Mouse (Mus musculus): ENCODE measurements around the gene Fgd2. TPM values are rescaled to one million over a fixed set of nuclear protein-coding genes. Genes with fewer than 3 reads are reported as not detected.

Fgd2 gene
- polyA plus RNA-seq, 1 experiment from 2014 or later = 12.0 TPM

GRCm38 (mm10) chr17:29339170-29339768 lies 21.4 kb upstream of the Fgd2 start:
- Histone ChIP-seq H3K27me3 (no peaks in the 10 kb centered on the region), H3K9me3 (replicated peaks) (no peaks in the 10 kb centered on the region), H3K4me2 (no peak overlapping the region), H3K36me3 (peaks cover 78% of the 10 kb centered on the region), H3K4me1 (peaks cover 46% of the 10 kb centered on the region), H3K9ac (no peak overlapping the region), H3K4me3 (replicated peaks) (no peak overlapping the region), H3K27ac (peak overlapping the region; percentile 71)
- no peak for ATAC-seq (replicated peaks; ENCODE audit: low FRiP score)
- WGBS = 68% methylated on average over 11 of the region's 11 CpGs

- Histone ChIP-seq H3K4me2 (no peak overlapping the region), H3K4me1 (peaks cover 55% of the 10 kb centered on the region), H3K4me3 (replicated peaks) (no peak overlapping the region), H3K36me3 (peaks cover 72% of the 10 kb centered on the region), H3K9ac (no peak overlapping the region), H3K27ac (peak overlapping the region; percentile 92), H3K27me3 (no peaks in the 10 kb centered on the region), H3K9me3 (replicated peaks) (no peaks in the 10 kb centered on the region)
- 69% methylated on average over 18 of the region's 18 CpGs for WGBS
- no peak for ATAC-seq (replicated peaks; ENCODE audit: low FRiP score)
These were observed 20.1 kb upstream of the Fgd2 start for GRCm38 (mm10) chr17:29340406-29341261.

- no peaks in the 10 kb centered on the region for H3K27me3 ChIP-seq
- no peaks in the 10 kb centered on the region for H3K9me3 ChIP-seq (replicated peaks)
- peak; percentile 70 for ATAC-seq (replicated peaks; ENCODE audit: low FRiP score)
- WGBS = 17% methylated on average over 9 of the region's 9 CpGs
- H3K4me1 ChIP-seq = peaks cover 64% of the 10 kb centered on the region
- H3K9ac ChIP-seq = no peak overlapping the region
- H3K36me3 ChIP-seq = peaks cover 62% of the 10 kb centered on the region
- H3K4me2 ChIP-seq = peak overlapping the region; percentile 43
- H3K4me3 ChIP-seq (replicated peaks) = peak overlapping the region; percentile 5; the same call in 1 of the 2 replicates
- peak overlapping the region; percentile 92 for H3K27ac ChIP-seq
These were observed 19.1 kb upstream of the Fgd2 start for GRCm38 (mm10) chr17:29341591-29342003.

- H3K9ac ChIP-seq = no peak overlapping the region
- 37% methylated on average over 13 of the region's 13 CpGs for WGBS
- peaks cover 55% of the 10 kb centered on the region for H3K36me3 ChIP-seq
- peak overlapping the region; percentile 92 for H3K27ac ChIP-seq
- peak; percentile 83 for ATAC-seq (replicated peaks; ENCODE audit: low FRiP score)
- H3K4me2 ChIP-seq = peak overlapping the region; percentile 43
- peak overlapping the region; percentile 5; the same call in 1 of the 2 replicates for H3K4me3 ChIP-seq (replicated peaks)
- H3K4me1 ChIP-seq = peaks cover 67% of the 10 kb centered on the region
- no peaks in the 10 kb centered on the region for H3K9me3 ChIP-seq (replicated peaks)
- no peaks in the 10 kb centered on the region for H3K27me3 ChIP-seq
These were observed 18.5 kb upstream of the Fgd2 start for GRCm38 (mm10) chr17:29342010-29342910.

- Histone ChIP-seq H3K9me3 (replicated peaks) (no peaks in the 10 kb centered on the region), H3K4me2 (no peak overlapping the region), H3K27me3 (no peaks in the 10 kb centered on the region), H3K4me1 (peaks cover 71% of the 10 kb centered on the region), H3K36me3 (peaks cover 46% of the 10 kb centered on the region), H3K27ac (0 out of 2 replicates have a peak overlapping the region, but pooled peaks have one; percentile 92), H3K9ac (no peak overlapping the region), H3K4me3 (replicated peaks) (no peak overlapping the region)
- WGBS = 84% methylated on average over 5 of the region's 5 CpGs
- ATAC-seq (replicated peaks; ENCODE audit: low FRiP score) = no peak
These were observed 17.5 kb upstream of the Fgd2 start for GRCm38 (mm10) chr17:29343241-29343640.

GRCm38 (mm10) chr17:29345272-29345671 lies 15.4 kb upstream of the Fgd2 start:
- no peak overlapping the region for H3K9ac ChIP-seq
- peaks cover 70% of the 10 kb centered on the region for H3K4me1 ChIP-seq
- no peak overlapping the region for H3K4me3 ChIP-seq (replicated peaks)
- H3K4me2 ChIP-seq = no peak overlapping the region; the same call in 1 of the 2 replicates
- no peaks in the 10 kb centered on the region for H3K9me3 ChIP-seq (replicated peaks)
- no peaks in the 10 kb centered on the region for H3K27me3 ChIP-seq
- no peak for ATAC-seq (replicated peaks; ENCODE audit: low FRiP score)
- 93% methylated on average over 12 of the region's 12 CpGs for WGBS
- no peak overlapping the region for H3K27ac ChIP-seq
- peaks cover 25% of the 10 kb centered on the region for H3K36me3 ChIP-seq

GRCm38 (mm10) chr17:29346496-29347125 lies 14.1 kb upstream of the Fgd2 start:
- peak overlapping the region; percentile 92 for H3K9ac ChIP-seq
- H3K4me2 ChIP-seq = peak overlapping the region; percentile 83
- WGBS = 4% methylated on average over 11 of the region's 11 CpGs
- peaks cover 21% of the 10 kb centered on the region for H3K36me3 ChIP-seq
- peaks cover 56% of the 10 kb centered on the region for H3K4me1 ChIP-seq
- no peak for ATAC-seq (replicated peaks; ENCODE audit: low FRiP score)
- H3K27ac ChIP-seq = peak overlapping the region; percentile 98
- peak overlapping the region; percentile 93 for H3K4me3 ChIP-seq (replicated peaks)
- no peaks in the 10 kb centered on the region for H3K27me3 ChIP-seq
- no peaks in the 10 kb centered on the region for H3K9me3 ChIP-seq (replicated peaks)

- WGBS = under 1% methylated on average over 45 of the region's 45 CpGs
- no peaks in the 10 kb centered on the region for H3K27me3 ChIP-seq
- H3K36me3 ChIP-seq = peaks cover 21% of the 10 kb centered on the region
- H3K4me1 ChIP-seq = peaks cover 51% of the 10 kb centered on the region
- peak overlapping the region; percentile 93 for H3K4me3 ChIP-seq (replicated peaks)
- H3K27ac ChIP-seq = peak overlapping the region; percentile 98
- peak overlapping the region; percentile 83 for H3K4me2 ChIP-seq
- H3K9ac ChIP-seq = peak overlapping the region; percentile 92
- ATAC-seq (replicated peaks; ENCODE audit: low FRiP score) = peak; percentile 33
- H3K9me3 ChIP-seq (replicated peaks) = no peaks in the 10 kb centered on the region
These were observed 13.5 kb upstream of the Fgd2 start for GRCm38 (mm10) chr17:29347126-29347644.

GRCm38 (mm10) chr17:29347645-29348256 lies 13.0 kb upstream of the Fgd2 start, which contains the start of gene Mtch1:
TSS of gene Mtch1 (minus strand) at chr17:29347934.
- under 1% methylated on average over 40 of the region's 53 CpGs for WGBS
- peak within 1 kb of the TSS; percentile 83 for H3K4me2 ChIP-seq
- H3K4me1 ChIP-seq = peaks cover 45% of the 10 kb centered on the region
- peaks cover 19% of the 10 kb centered on the region for H3K36me3 ChIP-seq
- peak; percentile 96 for ATAC-seq (replicated peaks; ENCODE audit: low FRiP score)
- peak within 1 kb of the TSS; percentile 98 for H3K27ac ChIP-seq
- peak within 1 kb of the TSS; percentile 92 for H3K9ac ChIP-seq
- peak within 1 kb of the TSS; percentile 93 for H3K4me3 ChIP-seq (replicated peaks)
- no peaks in the 10 kb centered on the region for H3K9me3 ChIP-seq (replicated peaks)
- no peaks in the 10 kb centered on the region for H3K27me3 ChIP-seq

GRCm38 (mm10) chr17:29348996-29349395 lies 11.7 kb upstream of the Fgd2 start:
- Histone ChIP-seq H3K9ac (no peak overlapping the region), H3K9me3 (replicated peaks) (no peaks in the 10 kb centered on the region), H3K36me3 (peaks cover 6% of the 10 kb centered on the region; the same call in 1 of the 2 replicates), H3K27ac (peak overlapping the region; percentile 98), H3K4me2 (peak overlapping the region; percentile 12; the same call in 1 of the 2 replicates), H3K27me3 (no peaks in the 10 kb centered on the region), H3K4me1 (peaks cover 40% of the 10 kb centered on the region), H3K4me3 (replicated peaks) (no peak overlapping the region)
- no peak for ATAC-seq (replicated peaks; ENCODE audit: low FRiP score)
- WGBS = 69% methylated on average over 2 of the region's 2 CpGs

Data from kidney, embryonic 15.5 days (tissue).